Mouse (Mus musculus): Measurements from ENCODE around the gene Cmtm7.

DNA sequence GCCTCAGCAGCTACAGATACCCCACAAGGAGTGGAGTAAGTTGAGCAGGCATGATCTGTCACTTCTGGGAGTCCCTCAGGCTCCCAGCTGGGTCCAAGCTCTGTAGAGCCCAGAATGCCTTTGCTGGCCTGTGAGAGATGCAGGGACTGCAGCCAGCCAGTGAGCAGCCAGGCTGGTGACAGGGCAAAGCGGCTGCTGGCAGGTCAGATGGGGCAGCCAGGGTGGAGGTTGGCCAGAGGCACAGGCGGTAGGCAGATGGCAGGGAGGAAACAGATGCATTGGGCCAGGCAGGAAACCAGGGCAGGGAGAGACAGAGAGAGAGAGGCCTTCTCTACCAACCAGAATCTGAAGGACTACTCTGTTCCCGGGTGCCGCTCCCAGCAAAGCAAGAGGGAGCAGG, 6.4 kb downstream of the Cmtm7 start:
- no peak for TF ChIP-seq GATA1 (IDR thresholded peaks at IDR 0.05; ENCODE audit: low read length)
- no peak for TF ChIP-seq TAL1 (IDR thresholded peaks at IDR 0.05; ENCODE audit: low read length)
